Mouse (Mus musculus): ENCODE measurements around the gene Atp11c.

- no peak for TF ChIP-seq POLR2A (IDR thresholded peaks at IDR 0.05; ENCODE audit: control insufficient read depth, low read depth, low read length)
- no peak for TF ChIP-seq CTCF (IDR thresholded peaks at IDR 0.05; ENCODE audit: control insufficient read depth, insufficient read depth, insufficient replicate concordance, low read depth, low read length)
Measured at GRCm38 (mm10) chrX:60381711-60382110, 210.8 kb downstream of the Atp11c start.
